Mouse (Mus musculus) gastrocnemius, adult 8-10 months (tissue): ENCODE measurements around the gene Stim1. TPM values are rescaled to one million over a fixed set of nuclear protein-coding genes. Genes with fewer than 3 reads are reported as not detected.

Source experiments
- DNase-seq, 2 experiments: peaks; one replicate each; pipeline ENCODE4 v3.0.0; 2022; ENCODE audit warnings: low spot score in 2 of 2
- total RNA-seq, 4 experiments: library from RNA; stranded (reverse); gene quantifications; 2 replicates each; pipeline ENCODE4 v1.2.4; 2022

Gene Stim1
- total RNA-seq = 100 to 1,000 TPM; 159 to 172 (median 166) TPM

- peak; percentile 50 to 67 for DNase-seq
Observed at GRCm38 (mm10) chr7:102267601-102268394, at the start of gene Stim1. Gene Stim1, plus strand, starts transcription at chr7:102267806.

- no peak for DNase-seq
Observed at GRCm38 (mm10) chr7:102221899-102222298, 45.7 kb upstream of the Stim1 start.

GRCm38 (mm10) chr7:102222336-102222735 lies 45.3 kb upstream of the Stim1 start:
- DNase-seq = no peak

GRCm38 (mm10) chr7:102222830-102223556 lies 44.6 kb upstream of the Stim1 start:
- DNase-seq = peak; percentile 36 to 50

GRCm38 (mm10) chr7:102223883-102224738 lies 43.5 kb upstream of the Stim1 start:
- DNase-seq = no peak

GRCm38 (mm10) chr7:102226051-102226450 lies 41.6 kb upstream of the Stim1 start:
- no peak for DNase-seq

- DNase-seq = no peak
Observed at GRCm38 (mm10) chr7:102228049-102228670, 39.4 kb upstream of the Stim1 start.

- DNase-seq = no peak
Observed at GRCm38 (mm10) chr7:102229814-102230213, 37.8 kb upstream of the Stim1 start.

GRCm38 (mm10) chr7:102233059-102233458 lies 34.5 kb upstream of the Stim1 start:
- DNase-seq = no peak

- DNase-seq = no peak
Observed at GRCm38 (mm10) chr7:102238686-102239286, 28.8 kb upstream of the Stim1 start.

GRCm38 (mm10) chr7:102239591-102239990 lies 28.0 kb upstream of the Stim1 start:
- DNase-seq = no peak

- DNase-seq = no peak
Observed at GRCm38 (mm10) chr7:102242371-102242770, 25.2 kb upstream of the Stim1 start.

- no peak for DNase-seq
Observed at GRCm38 (mm10) chr7:102242917-102243316, 24.7 kb upstream of the Stim1 start.

GRCm38 (mm10) chr7:102243870-102244269 lies 23.7 kb upstream of the Stim1 start:
- no peak for DNase-seq

- DNase-seq = peak; percentile 24 to 29
Observed at GRCm38 (mm10) chr7:102244782-102245535, 22.6 kb upstream of the Stim1 start.

- DNase-seq = no peak
Observed at GRCm38 (mm10) chr7:102245775-102246174, 21.8 kb upstream of the Stim1 start.

GRCm38 (mm10) chr7:102246265-102246664 lies 21.3 kb upstream of the Stim1 start:
- DNase-seq = no peak

GRCm38 (mm10) chr7:102246956-102247797 lies 20.4 kb upstream of the Stim1 start:
- no peak for DNase-seq
